Comparison of ENCODE assay signal across 8 mouse cellular contexts in genomic region chr9:97017811-97018641, GRCm38 (mm10). TPM values are rescaled to one million over a fixed set of nuclear protein-coding genes. Genes with fewer than 3 reads are reported as not detected.
DNase-seq lines count a peak whose midpoint lies in the region; ATAC-seq and TF ChIP-seq lines count a peak whose summit lies in the region.

No protein-coding gene starts in this region.

- no peak for TF ChIP-seq EP300 in liver, postnatal 0 days (IDR thresholded peaks at IDR 0.05; ENCODE audit: low read depth)

- WGBS in forebrain, embryonic 15.5 days = under 1% methylated on average over 60 of the region's 62 CpGs
- 2% methylated on average over 57 of the region's 62 CpGs for WGBS in liver, postnatal 0 days (ENCODE audit: insufficient replicate concordance)

- peak overlapping the region; percentile 88 for H3K4me3 ChIP-seq in E14TG2a.4 (replicated peaks; ENCODE audit: low read length)
- H3K4me3 ChIP-seq in brown adipose tissue, adult 24 weeks (ENCODE audit: insufficient read depth, low read depth, low read length) = peak overlapping the region; percentile 46
- peak overlapping the region; percentile 76 for H3K4me3 ChIP-seq in forebrain, embryonic 15.5 days
- H3K4me3 ChIP-seq in liver, postnatal 0 days (ENCODE audit: low read depth, low read length) = peak overlapping the region; percentile 52

- TF ChIP-seq CTCF in E14TG2a.4 (conservative IDR thresholded peaks at IDR 0.05; ENCODE audit: low read length) = no peak
- TF ChIP-seq CTCF in liver, postnatal 0 days (IDR thresholded peaks at IDR 0.05; ENCODE audit: low read depth) = peak; percentile 20; the same call in 1 of the 2 replicates

- peaks cover 5% of the 10 kb centered on the region for H3K9me3 ChIP-seq in E14TG2a.4 (ENCODE audit: low read length)
- no peaks in the 10 kb centered on the region for H3K9me3 ChIP-seq in forebrain, embryonic 15.5 days
- no peaks in the 10 kb centered on the region for H3K9me3 ChIP-seq in liver, postnatal 0 days (ENCODE audit: low read length)

- intact Hi-C loops in heart, postnatal 10 days (cut with DNase I) = loop anchor here (1.0 to 2.0 kb wide), 3 partner anchors 51 to 101 kb away; no protein-coding TSS in a partner anchor

- peak overlapping the region; percentile 93 for H3K9ac ChIP-seq in forebrain, embryonic 15.5 days (replicated peaks)
- peak overlapping the region; percentile 48 for H3K9ac ChIP-seq in liver, postnatal 0 days (replicated peaks)

- H3K4me2 ChIP-seq in forebrain, embryonic 15.5 days (replicated peaks) = peak overlapping the region; percentile 83
- peak overlapping the region; percentile 84 for H3K4me2 ChIP-seq in liver, postnatal 0 days (ENCODE audit: low read depth, low read length)

- DNase-seq in heart, postnatal 10 days = peak; percentile 78 to 80
- peak; percentile 68 to 83 for DNase-seq in kidney, postnatal 25 days
- peak; percentile 52 for DNase-seq in liver, postnatal 0 days
- peak; percentile 65 for DNase-seq in ovary, adult 18-20 months (ENCODE audit: low spot score)
- DNase-seq in urinary bladder, adult 2 months (ENCODE audit: low spot score) = peak; percentile 32

- no peak overlapping the region for H3K27ac ChIP-seq in brown adipose tissue, adult 24 weeks (replicated peaks; ENCODE audit: low read depth, low read length)
- peak overlapping the region; percentile 96 for H3K27ac ChIP-seq in forebrain, embryonic 15.5 days (replicated peaks)
- no peak overlapping the region for H3K27ac ChIP-seq in liver, postnatal 0 days (ENCODE audit: low read depth)

- peak; percentile 64 for ATAC-seq in forebrain, embryonic 15.5 days (replicated peaks)
- peak; percentile 39 for ATAC-seq in liver, postnatal 0 days

- H3K4me1 ChIP-seq in E14TG2a.4 (replicated peaks; ENCODE audit: low read depth, low read length) = peaks cover 61% of the 10 kb centered on the region
- no peaks in the 10 kb centered on the region; the same call in 1 of the 2 replicates for H3K4me1 ChIP-seq in brown adipose tissue, adult 24 weeks (ENCODE audit: control insufficient read depth, insufficient read depth, insufficient read length, low read length)
- peaks cover 47% of the 10 kb centered on the region for H3K4me1 ChIP-seq in forebrain, embryonic 15.5 days
- H3K4me1 ChIP-seq in liver, postnatal 0 days (ENCODE audit: insufficient read depth) = peaks cover 12% of the 10 kb centered on the region

- no peaks in the 10 kb centered on the region for H3K36me3 ChIP-seq in E14TG2a.4 (ENCODE audit: insufficient read depth, low read length)
- H3K36me3 ChIP-seq in forebrain, embryonic 15.5 days = no peaks in the 10 kb centered on the region
- no peaks in the 10 kb centered on the region for H3K36me3 ChIP-seq in liver, postnatal 0 days (replicated peaks; ENCODE audit: insufficient read depth, low read length)

- peaks cover 65% of the 10 kb centered on the region for H3K27me3 ChIP-seq in E14TG2a.4 (ENCODE audit: insufficient read depth, low read length)
- H3K27me3 ChIP-seq in forebrain, embryonic 15.5 days = no peaks in the 10 kb centered on the region
- H3K27me3 ChIP-seq in liver, postnatal 0 days (ENCODE audit: insufficient read depth, low read length) = peaks cover 44% of the 10 kb centered on the region

RNA-seq across cellular contexts. Expression of gene Spsb4, which starts 0.6 kb away (rescaled TPM):
- polyA plus RNA-seq in brown adipose tissue, adult 24 weeks (2012; ENCODE audit: insufficient read depth, insufficient read length, missing spikeins) = not detected in 2 replicates
- 24.7 and 25.6 TPM in 2 replicates for polyA plus RNA-seq in forebrain, embryonic 15.5 days (2015; fragmentation: Nextera tagmentation; extraction: Ambion mirVana)
- 10 to 100 TPM; 11.4 to 17.9 TPM for total RNA-seq in heart, postnatal 10 days (2021)
- polyA plus RNA-seq in liver, postnatal 0 days (2015; fragmentation: Nextera tagmentation; extraction: Ambion mirVana) = 0.99 and 1.0 TPM in 2 replicates
- polyA plus RNA-seq in urinary bladder, adult 2 months (2012; rRNA removed) = 0.41 and 0.60 TPM in 2 replicates

Comparison
In these comparisons a context has a peak if more than half of its experiments do, and no peak if none do; other contexts are left out.
1. RNA of gene Spsb4, which starts 0.6 kb away (polyA plus RNA-seq): 24.7 to 25.6 TPM in forebrain, embryonic 15.5 days; 0.99 to 1.0 TPM in liver, postnatal 0 days, 0.41 to 0.60 TPM in urinary bladder, adult 2 months and not detected in brown adipose tissue, adult 24 weeks; every median in the first group is over 10 times any median in the second.
2. Peak in every context shown above with its lines, with median percentiles within 50 percentile points of each other: H3K4me3 ChIP-seq and DNase-seq.